Mouse (Mus musculus): Measurements from ENCODE around the gene Kcnq2.

GRCm38 (mm10) chr2:181080886-181081285 lies 54.2 kb downstream of the Kcnq2 start:
- no peak for TF ChIP-seq CTCF (IDR thresholded peaks at IDR 0.05; ENCODE audit: extremely low read depth, insufficient read depth, low read length)
- no peak for TF ChIP-seq POLR2A (IDR thresholded peaks at IDR 0.05; ENCODE audit: extremely low read depth, insufficient read depth, low read length)

Measured in cortical plate, adult 2 months (tissue).